Mouse (Mus musculus): ENCODE data around the gene Zkscan16. TPM values are rescaled to one million over a fixed set of nuclear protein-coding genes. Genes with fewer than 3 reads are reported as not detected.

Gene Zkscan16
- total and polyA plus RNA-seq, 3 experiments, result not detected

DNA sequence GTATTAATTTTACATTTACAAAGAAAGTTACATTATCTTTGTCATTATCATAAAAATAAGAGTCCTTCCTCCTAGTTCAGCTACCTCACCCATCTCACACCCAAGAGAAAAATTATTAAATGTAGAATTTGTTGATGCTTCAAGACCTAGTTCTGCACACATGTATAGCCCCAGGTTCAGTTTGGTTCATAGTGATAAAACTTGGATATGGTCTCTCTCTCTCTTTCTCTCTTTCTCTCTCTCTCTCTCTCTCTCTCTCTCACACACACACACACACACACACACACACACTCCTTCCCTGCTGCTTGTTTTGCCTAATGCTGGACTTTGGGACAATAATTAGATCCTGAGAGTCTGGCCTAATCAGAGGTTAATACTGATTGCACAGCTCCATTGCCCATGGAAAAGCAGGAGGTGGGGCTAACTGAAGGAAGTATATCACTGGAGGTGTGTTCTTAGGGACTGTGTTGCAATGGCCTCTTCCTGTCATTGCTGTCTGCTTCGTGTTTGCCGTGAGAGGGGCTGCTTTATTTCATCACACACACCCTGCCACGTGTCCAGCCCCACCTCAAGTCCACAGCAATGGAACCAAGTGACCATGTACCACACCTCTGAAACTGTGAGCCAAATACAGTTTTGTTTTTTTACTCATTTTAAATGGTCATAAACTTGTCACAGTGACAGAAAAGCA is 29.9 kb upstream of the Zkscan16 start:
- Histone ChIP-seq H3K27ac (ENCODE audit: insufficient read depth, low read depth) (no peak overlapping the region; the same call in 1 of the 2 replicates), H3K9ac (ENCODE audit: insufficient read depth, low read depth) (peak overlapping the region; percentile 91), H3K4me3 (replicated peaks in 1 of 3; ENCODE audit: low read depth in 2 of 3, low read length in 2 of 3, poor library complexity in 1 of 3) (peak overlapping the region; percentile 39 to 85 (median 64)), H3K9me3 (replicated peaks; ENCODE audit: low read length) (no peaks in the 10 kb centered on the region), H3K4me1 (ENCODE audit: control insufficient read depth in 1 of 2, insufficient read depth in 2 of 2) (peaks cover 7 to 42% of the 10 kb centered on the region in 2 experiments; a peak in 3 of 4 replicates), H3K27me3 (replicated peaks) (no peaks in the 10 kb centered on the region), H3K4me2 (ENCODE audit: insufficient read depth, low read depth, poor library complexity, severe bottlenecking) (peak overlapping the region; percentile 55; the same call in 1 of the 2 replicates), H3K79me2 (replicated peaks; ENCODE audit: control insufficient read depth, extremely low read depth, insufficient read depth, poor library complexity, severe bottlenecking) (peaks cover 36% of the 10 kb centered on the region), H3K36me3 (replicated peaks in 1 of 2; ENCODE audit: control insufficient read depth in 1 of 2, insufficient read depth in 1 of 2, low read length in 1 of 2) (no peaks in the 10 kb centered on the region)
- dilution Hi-C loops (cut with MboI; ENCODE audit: extremely low pct_ligation_motif_present, extremely low pct_unique_long_range_greater_than_20kb, low sequenced_read_pairs), result no loop called here
- peak; percentile 41 for DNase-seq (ENCODE audit: extremely low read depth)
- in situ Hi-C loops (cut with MboI; ENCODE audit: low pct_ligation_motif_present, low pct_unique_long_range_greater_than_20kb, low sequenced_read_pairs), result no loop called here
- no peak for TF ChIP-seq USF1 (IDR thresholded peaks at IDR 0.05; ENCODE audit: low read depth, low read length)
- peak; percentile 48; the same call in 1 of the 2 replicates for TF ChIP-seq MYC (IDR thresholded peaks at IDR 0.05; ENCODE audit: low read depth, low read length)
- peak; percentile 51; the same call in 1 of the 2 replicates for TF ChIP-seq MAX (IDR thresholded peaks at IDR 0.05; ENCODE audit: low read length)
- no peak for TF ChIP-seq CTCF (conservative IDR thresholded peaks at IDR 0.05 in 1 of 2, IDR thresholded peaks at IDR 0.05 in 1 of 2; ENCODE audit: low read depth in 2 of 2, low read length in 2 of 2)
- 0 out of 2 replicates have a peak, but pooled peaks have one; percentile 16 for TF ChIP-seq ELF1 (IDR thresholded peaks at IDR 0.05; ENCODE audit: low read depth, low read length)
- TF ChIP-seq HCFC1 (IDR thresholded peaks at IDR 0.05; ENCODE audit: low read depth, low read length), result no peak
- peak; percentile 65 for TF ChIP-seq POLR2A (IDR thresholded peaks at IDR 0.05; ENCODE audit: low read depth, low read length)
- no peak for TF ChIP-seq RAD21 (IDR thresholded peaks at IDR 0.05; ENCODE audit: low read depth, low read length)
- TF ChIP-seq SIN3A (IDR thresholded peaks at IDR 0.05; ENCODE audit: low read length), result no peak
- no peak for TF ChIP-seq BHLHE40 (IDR thresholded peaks at IDR 0.05; ENCODE audit: low read depth, low read length)
- no peak for TF ChIP-seq MAFK (IDR thresholded peaks at IDR 0.05; ENCODE audit: insufficient replicate concordance, low read length)
- TF ChIP-seq CHD1 (IDR thresholded peaks at IDR 0.05; ENCODE audit: low read depth, low read length), result no peak
- TF ChIP-seq NELFE (IDR thresholded peaks at IDR 0.05; ENCODE audit: low read depth, low read length), result peak; percentile 57; the same call in 1 of the 2 replicates
- TF ChIP-seq POLR2AphosphoS2 (IDR thresholded peaks at IDR 0.05; ENCODE audit: low read depth, low read length), result no peak
- TF ChIP-seq IRF4 (IDR thresholded peaks at IDR 0.05; ENCODE audit: low read depth, low read length), result no peak

DNA sequence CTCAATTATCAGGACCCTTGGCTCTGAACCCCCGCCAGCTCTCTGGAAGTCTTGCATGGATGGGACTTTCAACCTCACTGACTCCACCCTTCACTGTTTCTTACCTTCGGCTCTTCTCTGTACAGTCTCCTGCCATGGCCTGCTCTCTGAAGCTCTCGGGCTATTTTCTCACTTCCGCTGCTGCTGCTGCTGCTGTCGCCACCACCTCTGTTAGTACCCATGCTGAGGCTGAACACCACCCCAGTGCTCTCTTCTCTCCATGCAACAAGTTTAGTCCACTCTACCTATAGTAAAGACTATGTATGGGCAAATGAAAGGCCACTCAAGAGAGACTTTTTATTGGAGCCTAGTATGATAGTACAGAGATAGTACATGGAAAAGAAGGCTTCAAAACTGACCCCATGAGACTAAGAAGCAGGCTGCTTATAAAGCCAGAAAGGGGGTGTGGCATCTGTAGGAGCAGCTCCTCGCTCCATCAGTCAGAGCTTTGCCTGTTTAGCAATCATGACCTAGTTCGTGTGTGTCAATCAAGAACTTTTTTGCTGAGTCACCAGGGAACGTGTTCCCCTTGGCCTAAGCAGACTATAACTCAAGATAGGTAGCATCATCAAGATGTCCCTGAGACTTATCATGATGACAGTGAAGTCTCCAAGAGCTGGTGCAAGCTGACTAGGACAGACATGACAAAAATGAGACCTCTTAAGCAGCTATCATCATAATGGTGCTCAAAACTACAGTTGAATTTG is 28.2 kb upstream of the Zkscan16 start:
- TF ChIP-seq KAT2A (IDR thresholded peaks at IDR 0.05; ENCODE audit: insufficient replicate concordance, low read length) (no peak), EP300 (IDR thresholded peaks at IDR 0.05; ENCODE audit: low read length) (0 out of 2 replicates have a peak, but pooled peaks have one; percentile 9), RAD21 (IDR thresholded peaks at IDR 0.05; ENCODE audit: low read depth, low read length) (no peak), SIN3A (IDR thresholded peaks at IDR 0.05; ENCODE audit: low read length) (0 out of 2 replicates have a peak, but pooled peaks have one; percentile 49), MAFK (IDR thresholded peaks at IDR 0.05; ENCODE audit: insufficient replicate concordance, low read length) (peak; percentile 83; the same call in 1 of the 2 replicates), RCOR1 (conservative IDR thresholded peaks at IDR 0.05; ENCODE audit: low read depth, low read length) (no peak), HCFC1 (IDR thresholded peaks at IDR 0.05; ENCODE audit: low read depth, low read length) (no peak), TBP (conservative IDR thresholded peaks at IDR 0.05; ENCODE audit: low read depth, low read length) (0 out of 2 replicates have a peak, but pooled peaks have one; percentile 33)
- H3K27ac ChIP-seq (ENCODE audit: insufficient read depth, low read depth), result peak overlapping the region; percentile 64; the same call in 1 of the 2 replicates
- 0 out of 2 replicates have a peak overlapping the region, but pooled peaks have one; percentile 55 for H3K4me2 ChIP-seq (ENCODE audit: insufficient read depth, low read depth, poor library complexity, severe bottlenecking)
- peaks cover 19% of the 10 kb centered on the region for H3K79me2 ChIP-seq (replicated peaks; ENCODE audit: control insufficient read depth, extremely low read depth, insufficient read depth, poor library complexity, severe bottlenecking)
- peaks cover 7 to 28% of the 10 kb centered on the region in 2 experiments; a peak in 3 of 4 replicates for H3K4me1 ChIP-seq (ENCODE audit: control insufficient read depth in 1 of 2, insufficient read depth in 2 of 2)
- no peaks in the 10 kb centered on the region for H3K36me3 ChIP-seq (replicated peaks in 1 of 2; ENCODE audit: control insufficient read depth in 1 of 2, insufficient read depth in 1 of 2, low read length in 1 of 2)
- peak overlapping the region in 1 of 3 experiments; percentile 85 for H3K4me3 ChIP-seq (replicated peaks in 1 of 3; ENCODE audit: low read depth in 2 of 3, low read length in 2 of 3, poor library complexity in 1 of 3)
- in situ Hi-C loops (cut with MboI; ENCODE audit: low pct_ligation_motif_present, low pct_unique_long_range_greater_than_20kb, low sequenced_read_pairs), result no loop called here
- peak overlapping the region; percentile 27; the same call in 1 of the 2 replicates for H3K9ac ChIP-seq (ENCODE audit: insufficient read depth, low read depth)
- no peaks in the 10 kb centered on the region for H3K27me3 ChIP-seq (replicated peaks)
- H3K9me3 ChIP-seq (replicated peaks; ENCODE audit: low read length), result no peaks in the 10 kb centered on the region
- dilution Hi-C loops (cut with MboI; ENCODE audit: extremely low pct_ligation_motif_present, extremely low pct_unique_long_range_greater_than_20kb, low sequenced_read_pairs), result no loop called here
- DNase-seq (ENCODE audit: extremely low read depth), result peak; percentile 37
